Comparison of ENCODE assay signal across 19 mouse cellular contexts in the genomic region with DNA sequence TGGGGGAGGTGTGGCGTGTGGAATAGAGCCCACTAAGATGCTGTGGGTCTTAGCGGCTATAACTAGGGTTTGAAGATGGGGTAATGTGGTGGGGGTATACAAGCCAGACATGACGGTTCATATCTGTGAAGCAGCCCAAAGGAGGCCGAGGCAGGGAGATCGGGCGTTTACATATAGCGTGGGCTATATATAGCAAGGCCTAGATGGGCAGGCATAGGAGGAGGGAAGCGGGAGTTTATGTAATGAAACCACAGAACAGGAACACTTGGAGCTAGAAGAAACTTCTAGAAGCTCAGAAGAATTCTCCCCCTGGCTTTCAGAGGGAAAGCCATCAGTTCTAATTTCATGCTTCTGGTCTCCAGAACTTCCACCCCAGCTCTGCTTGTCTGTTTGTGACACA.
"Had no signal": no experiment of that assay in that cellular context is flagged by ENCODE, and none has a peak within 500 bp of the region (broad histone marks: within the 10 kb centered on the region; RNA-seq: fewer than 3 reads in every experiment).

No protein-coding gene starts in this region.

- H3K9me3 ChIP-seq: midbrain, embryonic 12.5 days; neural tube, embryonic 15.5 days; stomach, embryonic 15.5 days had no signal

- H3K4me2 ChIP-seq: lung, embryonic 14.5 days; midbrain, embryonic 12.5 days; neural tube, embryonic 13.5 days; neural tube, embryonic 15.5 days; stomach, embryonic 15.5 days had no signal

- DNase-seq: lung, adult 18-20 months; lung, embryonic 14.5 days; lung, postnatal 10 days; lung, postnatal 4 days; midbrain, embryonic 14.5 days; retina, postnatal 1 day; right cerebral cortex, adult 18-20 months; right cerebral cortex, postnatal 14 days; thymus, adult 2 months; thymus, postnatal 25 days; thymus, postnatal 4 days had no signal

- ATAC-seq: midbrain, embryonic 16.5 days had no signal

- H3K36me3 ChIP-seq: midbrain, embryonic 10.5 days; midbrain, embryonic 12.5 days; neural tube, embryonic 13.5 days; neural tube, embryonic 15.5 days; stomach, embryonic 15.5 days had no signal

- H3K9ac ChIP-seq: lung, embryonic 14.5 days; midbrain, embryonic 12.5 days; neural tube, embryonic 13.5 days; neural tube, embryonic 15.5 days; stomach, embryonic 15.5 days had no signal

- H3K27ac ChIP-seq: midbrain, embryonic 10.5 days; midbrain, embryonic 12.5 days; neural tube, embryonic 13.5 days; neural tube, embryonic 15.5 days; stomach, embryonic 15.5 days; stomach, postnatal 0 days had no signal

- H3K4me3 ChIP-seq: midbrain, embryonic 10.5 days; midbrain, embryonic 12.5 days; myocyte; neural tube, embryonic 13.5 days; neural tube, embryonic 15.5 days; stomach, embryonic 15.5 days had no signal

- H3K27me3 ChIP-seq: neural tube, embryonic 13.5 days; neural tube, embryonic 15.5 days; stomach, embryonic 15.5 days had no signal
